Mouse (Mus musculus) thymus, postnatal 25 days (tissue): Measurements from ENCODE around the gene Dkc1.
A peak's percentile ranks its signal among the peaks of the same experiment; 100 is the strongest.

Experiments used
- DNase-seq: peaks from one replicate; pipeline ENCODE4 v3.0.0; 2022

The Dkc1 gene

DNA sequence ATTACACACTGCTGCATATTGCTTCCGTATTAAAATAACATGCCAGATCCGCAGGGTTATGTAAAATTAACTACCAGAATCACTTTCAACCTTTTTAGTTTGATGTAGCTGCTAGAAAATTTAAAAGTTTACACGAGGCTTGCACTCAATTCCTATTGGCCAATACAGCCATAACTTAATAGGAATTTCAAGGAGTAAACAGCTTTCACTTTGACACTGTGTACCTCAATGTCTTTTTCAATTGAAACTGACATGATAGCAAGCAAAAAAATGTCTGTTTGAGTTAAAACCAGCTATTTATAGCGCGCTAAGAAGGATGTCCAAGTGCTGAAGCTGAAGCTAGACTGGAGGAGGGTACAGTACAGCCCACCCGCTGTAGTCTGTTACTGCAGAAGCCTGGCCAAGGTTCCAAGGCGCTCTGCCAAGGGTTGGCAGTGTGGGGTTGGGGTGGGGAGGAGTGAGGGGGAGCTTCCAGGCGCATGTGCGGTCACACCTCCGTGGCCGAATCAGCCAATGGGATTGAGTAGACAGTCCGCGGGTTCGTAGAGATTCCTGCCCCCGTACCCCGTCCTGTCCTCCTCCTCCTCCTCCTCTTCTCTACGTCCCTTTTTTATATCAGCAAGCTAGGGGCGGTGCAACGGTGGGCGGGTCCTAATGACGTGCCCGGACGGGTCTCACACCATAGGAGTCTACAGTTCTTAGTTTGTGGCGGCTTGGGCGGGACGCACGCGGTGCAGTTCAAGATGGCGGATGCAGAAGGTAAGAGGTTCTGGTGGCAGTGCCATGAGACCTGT is at the start of gene Dkc1:
TSS of gene Dkc1 (plus strand) at position 486 of the 794 bp plus-strand sequence.
- peak; percentile 93 for DNase-seq

DNA sequence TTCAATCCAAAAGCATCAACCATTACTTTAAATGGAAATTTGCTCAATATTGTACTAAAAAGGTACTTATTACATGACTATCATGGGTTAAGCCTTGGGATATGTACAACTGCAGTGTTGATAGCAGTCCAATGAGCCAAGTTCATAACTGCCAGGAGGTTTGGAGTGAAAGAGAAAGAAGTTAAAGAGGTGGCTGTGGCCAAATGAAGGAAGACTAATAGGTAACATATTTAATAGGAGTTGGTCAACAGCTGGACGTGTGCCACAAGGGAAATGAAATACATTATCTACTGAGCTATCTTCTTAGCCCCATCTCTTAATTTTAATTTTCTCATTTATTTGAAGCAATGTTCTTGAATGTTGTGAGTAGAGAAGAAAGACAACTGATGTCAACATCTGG is 49.7 kb upstream of the Dkc1 start:
- no peak for DNase-seq

DNA sequence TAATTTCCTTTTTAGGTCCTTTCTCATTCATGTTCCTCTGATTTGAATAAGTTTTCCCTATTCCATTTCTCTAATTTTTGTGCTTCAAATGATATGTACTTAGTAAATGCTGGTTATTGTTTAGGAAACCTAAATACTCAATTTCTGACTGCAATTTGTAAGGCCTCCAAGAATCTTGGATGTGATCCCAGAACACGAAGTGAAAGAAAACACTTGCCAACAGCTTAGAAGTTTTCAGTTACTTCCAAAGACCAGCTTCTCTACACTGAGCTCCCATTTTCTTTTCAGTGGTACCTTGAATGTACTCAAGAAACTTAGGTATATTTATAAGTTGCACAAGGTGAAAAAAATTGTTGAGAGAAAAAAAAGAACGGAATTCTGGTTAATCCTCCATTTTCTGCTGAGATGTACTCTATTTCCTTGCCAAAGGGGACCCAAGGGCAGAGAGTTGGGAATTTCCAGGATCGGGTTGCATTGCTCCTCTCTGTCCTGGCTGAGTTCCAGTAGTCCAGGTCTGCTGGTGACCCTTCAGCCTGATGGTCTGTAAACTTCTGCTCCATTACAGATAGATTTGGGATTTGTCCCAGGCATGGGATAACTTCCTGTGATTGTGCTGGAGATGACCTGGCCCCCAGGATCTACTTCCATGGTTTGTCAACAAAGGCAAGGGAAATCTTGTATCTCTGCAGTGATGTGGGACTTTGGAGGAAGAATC is 48.6 kb upstream of the Dkc1 start:
- DNase-seq: no peak

DNA sequence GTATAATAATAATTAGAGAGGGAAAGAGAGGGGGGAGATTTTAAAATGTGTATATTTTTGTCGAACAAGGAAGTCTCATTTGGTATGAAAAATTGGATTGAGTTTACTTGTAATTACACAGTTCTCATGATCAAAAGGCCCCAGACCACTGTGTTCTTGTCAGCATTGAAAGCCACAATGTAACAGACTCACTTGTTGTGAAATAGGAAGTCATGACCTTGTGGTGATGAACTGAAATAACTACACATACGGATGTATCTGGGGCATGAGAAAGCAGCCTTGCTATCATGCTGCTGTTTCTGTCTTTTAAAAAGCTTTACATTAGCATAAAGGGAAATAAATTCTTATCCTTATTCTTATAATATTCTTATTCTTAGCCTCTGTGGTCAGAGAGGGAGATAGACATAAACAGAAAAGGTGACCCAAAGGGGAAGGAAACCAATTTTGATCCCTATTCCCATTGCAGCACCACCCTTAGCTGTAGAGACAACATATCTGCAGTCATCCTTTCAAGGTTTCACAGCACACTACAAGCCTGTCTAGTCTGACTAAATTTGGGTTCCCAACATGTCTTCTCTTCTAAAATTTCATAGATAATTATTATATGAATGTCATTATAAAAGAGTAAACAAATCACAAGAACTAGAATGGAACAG is 39.4 kb upstream of the Dkc1 start:
- DNase-seq: no peak

DNA sequence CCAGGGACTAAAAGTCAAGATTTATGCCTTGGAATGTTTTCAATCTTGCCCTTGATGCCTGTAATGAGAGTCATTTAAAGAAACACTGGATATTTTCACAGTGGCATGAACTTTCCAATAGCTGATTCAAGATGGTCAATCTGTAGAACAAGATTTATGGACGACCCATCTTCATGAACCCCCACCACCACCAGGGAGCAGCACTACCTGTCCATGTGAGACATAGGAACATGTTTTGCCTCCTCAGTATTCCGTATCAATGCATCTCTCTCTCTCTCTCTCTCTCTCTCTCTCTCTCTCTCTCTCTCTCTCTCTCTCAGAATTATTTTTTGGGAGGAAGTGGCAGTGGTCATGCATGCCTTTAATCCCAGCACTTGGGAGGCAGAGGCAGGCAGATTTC is 13.3 kb upstream of the Dkc1 start:
- DNase-seq: peak; percentile 18

DNA sequence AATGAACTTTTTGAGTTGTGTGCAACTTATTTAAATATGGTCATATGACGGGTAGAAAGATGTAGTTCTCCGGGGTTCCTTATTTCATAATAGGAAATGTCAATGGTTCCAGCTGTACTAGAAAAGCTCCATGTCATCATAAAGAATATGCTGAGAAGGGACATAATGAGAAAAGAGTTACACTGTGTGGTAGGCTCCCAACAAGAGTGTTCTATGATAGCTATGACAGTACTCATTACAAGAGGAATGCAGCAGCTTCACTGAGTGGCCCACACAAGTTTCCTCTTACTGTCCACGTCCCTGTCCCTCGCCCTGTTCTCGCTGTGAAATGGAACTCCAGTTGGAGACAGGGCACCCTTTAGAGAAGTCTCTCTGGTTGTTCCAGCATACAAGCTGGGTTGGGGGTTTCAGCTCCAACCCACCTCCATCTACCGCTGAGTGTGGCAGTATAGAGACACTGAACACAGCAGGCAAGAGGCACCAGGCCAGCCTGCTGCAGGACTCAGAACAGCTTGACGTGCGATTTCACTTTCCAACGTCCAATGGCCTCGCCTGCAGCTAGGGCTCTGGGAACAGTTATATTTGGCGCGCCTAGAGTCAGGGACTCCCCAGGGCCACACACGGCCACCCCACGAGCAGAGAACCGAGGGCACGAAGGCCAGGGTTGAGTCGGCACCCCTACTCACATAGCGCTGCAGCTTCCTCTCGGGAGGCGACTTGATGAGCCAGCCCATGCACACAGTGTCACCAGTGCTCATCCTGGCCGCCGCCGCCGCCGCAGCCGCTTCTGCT is 11.5 kb upstream of the Dkc1 start:
- DNase-seq: no peak

DNA sequence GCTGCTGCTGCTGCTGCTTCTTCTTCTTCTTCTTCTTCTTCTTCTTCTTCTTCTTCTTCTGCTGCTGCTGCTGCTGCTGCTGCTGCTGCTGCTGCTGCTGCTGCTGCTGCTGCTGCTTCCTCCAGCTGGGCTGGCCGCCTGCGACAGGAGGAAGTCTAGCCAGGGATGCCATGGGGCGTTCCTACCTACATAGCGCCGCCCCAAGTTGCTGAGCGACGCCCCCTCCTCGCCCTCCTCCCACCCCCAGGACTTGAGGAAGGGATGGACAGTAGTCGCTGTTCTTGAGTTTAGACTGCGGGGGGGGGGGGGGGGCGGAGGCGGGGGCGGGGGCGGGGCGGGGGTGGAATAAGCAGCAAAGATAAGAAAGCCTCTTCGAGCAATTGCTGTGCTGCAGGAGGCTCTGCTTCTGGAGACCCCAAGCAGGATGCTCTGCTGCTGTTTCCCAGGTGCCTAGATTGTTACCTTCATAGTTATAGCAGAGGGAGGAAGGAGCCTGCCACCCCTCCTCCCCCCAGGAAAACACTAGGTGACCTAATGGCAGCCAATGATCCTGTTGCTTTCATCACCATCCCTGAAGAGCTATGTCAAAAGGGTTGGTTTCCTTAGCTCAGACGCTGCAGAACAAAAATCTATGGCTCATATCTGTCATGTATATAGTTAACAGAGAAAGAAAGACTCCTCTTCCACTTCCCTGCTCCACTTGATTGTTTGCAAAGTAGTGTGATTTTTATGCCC is 10.7 kb upstream of the Dkc1 start, which contains the start of gene Gab3:
TSS of gene Gab3 (minus strand) at position 685 of the 735 bp plus-strand sequence.
- peak; percentile 65 for DNase-seq

DNA sequence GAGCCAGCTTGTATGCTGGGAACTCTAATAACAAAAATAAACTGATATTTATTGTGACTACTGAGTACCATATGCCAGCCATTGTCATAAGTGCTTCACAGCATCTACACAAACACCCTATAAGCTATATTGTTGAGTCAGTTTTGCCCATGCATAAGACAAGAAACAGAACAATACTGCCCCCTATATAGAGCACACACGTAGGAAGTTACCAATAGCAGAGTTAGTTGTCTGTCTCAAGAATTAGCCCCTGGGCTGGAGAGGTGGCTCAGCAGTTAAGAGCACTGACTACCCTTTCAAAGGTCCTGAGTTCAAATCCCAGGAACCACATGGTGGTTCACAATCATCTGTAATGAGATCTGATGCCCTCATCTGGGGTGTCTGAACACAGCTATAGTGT is 10.0 kb upstream of the Dkc1 start:
- DNase-seq: no peak

DNA sequence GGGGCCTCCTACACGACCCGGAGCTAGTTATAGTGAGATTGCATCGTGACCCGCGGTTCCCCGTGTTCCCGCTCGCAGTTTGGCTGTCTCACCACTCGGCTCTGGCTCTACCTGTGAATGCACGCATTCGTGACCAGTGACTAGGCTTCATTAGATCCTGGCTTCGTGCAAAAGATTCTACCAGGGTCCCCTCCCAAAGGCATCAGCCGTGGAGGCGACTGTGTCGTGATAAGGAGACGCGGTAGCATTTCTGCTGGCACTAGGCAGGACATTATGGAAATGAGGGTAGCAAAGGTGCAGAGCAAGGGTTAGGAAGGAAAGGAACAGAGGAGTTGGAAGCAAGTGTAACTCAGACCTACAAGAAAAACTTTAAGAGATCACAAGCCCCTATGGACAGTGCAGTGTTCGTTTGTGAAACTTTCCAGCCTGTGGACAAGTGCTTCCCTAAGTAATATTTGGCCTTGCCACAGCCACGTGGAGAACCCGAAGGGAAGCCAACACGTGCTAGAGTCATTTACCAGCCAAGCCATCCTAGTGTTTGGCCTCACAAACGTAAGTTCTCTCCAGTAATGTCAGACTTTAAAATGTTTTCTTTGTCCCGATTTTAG is 613 bp downstream of the Dkc1 start:
- DNase-seq: no peak

DNA sequence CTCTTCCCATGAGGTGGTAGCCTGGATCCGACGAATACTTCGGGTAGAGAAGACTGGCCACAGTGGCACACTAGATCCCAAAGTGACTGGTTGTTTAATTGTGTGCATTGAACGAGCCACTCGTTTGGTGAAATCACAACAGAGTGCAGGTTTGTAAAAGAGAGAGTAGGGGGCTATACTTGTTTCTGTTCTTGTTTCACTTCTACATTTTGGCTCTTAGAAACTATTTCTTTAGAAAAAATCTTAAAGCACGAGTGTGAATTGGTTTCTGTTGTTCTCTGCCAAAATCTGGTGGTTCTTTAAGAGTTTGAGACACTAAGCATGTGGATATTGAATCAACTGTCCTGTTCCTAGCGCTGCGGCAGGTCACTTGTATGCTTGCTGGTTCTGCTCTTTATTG is 3.1 kb downstream of the Dkc1 start:
- no peak for DNase-seq

DNA sequence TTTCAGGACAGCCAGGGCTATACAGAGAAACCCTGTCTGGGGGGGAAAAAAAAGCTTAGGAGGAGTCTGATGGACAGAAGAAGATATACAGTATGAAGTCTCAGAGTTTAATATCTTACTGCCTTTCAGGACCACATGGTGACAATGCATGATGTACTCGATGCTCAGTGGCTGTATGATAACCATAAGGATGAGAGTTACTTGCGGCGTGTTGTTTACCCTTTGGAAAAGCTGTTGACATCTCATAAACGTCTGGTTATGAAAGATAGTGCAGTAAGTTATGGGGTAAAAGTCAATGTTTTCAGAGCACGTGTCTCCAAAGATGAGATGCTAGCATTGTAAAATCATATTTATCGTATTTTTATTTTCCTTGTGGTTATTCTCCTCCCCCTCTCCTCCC is 6.6 kb downstream of the Dkc1 start:
- DNase-seq: no peak

DNA sequence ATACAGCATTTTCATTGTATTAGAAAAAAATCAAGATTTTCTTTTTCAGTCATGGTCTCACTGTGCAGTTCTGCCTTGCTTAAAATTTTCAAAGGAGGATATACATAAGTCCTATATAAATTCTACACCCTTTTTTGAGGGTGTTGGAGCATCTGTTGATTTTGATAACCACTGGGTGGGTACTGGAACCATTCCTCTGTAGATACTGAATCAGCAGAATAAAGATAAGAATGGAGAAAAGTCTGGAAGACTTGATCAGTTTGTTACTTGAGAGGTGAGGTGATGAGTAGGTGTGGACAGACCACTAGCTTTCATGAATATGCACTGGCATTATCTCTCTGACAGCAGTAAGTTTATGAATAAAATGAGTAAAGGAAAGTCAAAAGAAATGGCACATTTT is 19.9 kb downstream of the Dkc1 start:
- no peak for DNase-seq

DNA sequence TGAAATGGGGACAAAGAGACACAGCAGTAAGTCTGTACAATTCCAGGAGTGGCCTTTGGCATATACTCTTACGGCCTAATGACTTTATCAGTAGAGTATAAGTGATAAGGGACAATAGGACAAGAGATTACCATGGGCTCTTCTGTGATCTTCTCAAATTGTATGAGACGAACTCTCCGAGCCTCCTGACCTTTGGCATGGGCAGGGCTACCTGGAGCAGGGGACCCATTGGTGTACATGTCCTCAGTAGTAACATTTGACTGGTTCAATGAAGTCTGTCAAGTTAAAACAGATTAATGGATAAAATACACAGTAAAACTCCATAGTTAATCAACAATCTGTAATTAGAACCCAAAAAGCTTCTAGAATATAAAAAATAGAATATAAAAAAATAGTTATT is 30.0 kb downstream of the Dkc1 start:
- DNase-seq: no peak

DNA sequence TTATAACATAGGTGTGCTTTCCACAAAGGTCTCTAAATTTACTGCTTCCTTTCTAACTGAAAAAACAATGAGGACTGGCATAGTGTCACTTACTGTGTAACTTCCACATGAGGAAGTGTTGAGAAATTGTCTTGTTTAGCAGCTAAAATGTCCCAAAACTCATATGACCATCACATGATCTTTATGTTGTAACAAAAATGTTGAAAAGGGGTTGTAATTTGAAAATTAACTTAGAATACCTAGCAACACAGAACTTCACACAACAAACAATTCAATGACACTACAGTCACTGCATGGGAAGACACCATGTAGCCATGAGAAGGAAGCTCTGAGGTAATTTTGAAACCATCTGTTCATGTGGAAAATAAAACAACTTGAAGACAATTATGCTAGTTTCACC is 31.2 kb downstream of the Dkc1 start:
- DNase-seq: no peak

DNA sequence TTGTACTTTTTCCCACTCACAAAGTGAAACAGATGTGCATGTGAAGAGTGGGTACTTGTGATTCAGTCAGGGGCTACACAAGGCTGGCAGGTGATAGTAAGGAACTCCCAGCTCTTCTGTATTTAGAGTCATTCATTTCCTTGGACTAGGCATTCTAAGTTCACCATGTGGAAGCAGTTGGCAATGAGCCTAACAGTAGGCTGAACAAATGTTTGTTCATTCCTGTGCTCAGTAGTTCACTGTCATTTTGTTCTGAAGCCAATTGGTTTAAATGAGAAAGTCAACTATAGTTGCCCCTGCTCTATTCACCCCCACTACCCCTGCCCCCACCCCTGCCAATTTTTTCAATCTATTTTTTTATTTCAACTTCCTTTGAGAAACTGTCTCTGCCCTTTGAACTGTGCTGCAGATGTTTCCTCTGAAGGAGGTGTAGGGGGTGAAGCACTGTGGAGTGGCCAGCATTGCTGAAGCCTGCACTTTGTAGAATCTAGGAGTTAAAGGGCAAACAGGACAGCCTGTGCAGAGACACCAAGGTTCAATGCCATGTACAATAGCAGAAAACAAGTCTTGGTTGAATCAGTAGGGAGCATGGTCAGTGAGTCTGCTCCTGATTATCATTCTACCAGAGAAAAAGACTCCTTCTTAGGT is 32.8 kb downstream of the Dkc1 start:
- DNase-seq: peak; percentile 23

DNA sequence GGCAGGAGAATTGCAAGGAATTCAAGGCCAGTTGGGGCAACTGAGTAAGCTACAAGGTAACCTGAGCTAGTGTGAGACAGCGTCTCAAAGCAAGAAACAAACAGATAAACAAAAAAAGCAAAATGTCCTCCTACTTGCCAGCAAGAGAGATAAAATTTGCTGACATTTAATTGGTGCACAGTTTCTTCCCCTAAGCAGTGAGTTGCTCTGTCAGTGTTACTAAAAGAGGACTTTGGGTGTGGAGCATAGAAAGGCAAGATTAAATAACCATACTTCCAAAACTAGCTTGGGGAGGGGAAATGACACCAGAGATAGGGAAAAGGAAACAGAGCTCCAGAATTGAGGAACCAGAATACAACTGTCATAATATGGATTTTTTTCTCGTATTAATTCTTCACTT is 33.8 kb downstream of the Dkc1 start:
- DNase-seq: peak; percentile 2

DNA sequence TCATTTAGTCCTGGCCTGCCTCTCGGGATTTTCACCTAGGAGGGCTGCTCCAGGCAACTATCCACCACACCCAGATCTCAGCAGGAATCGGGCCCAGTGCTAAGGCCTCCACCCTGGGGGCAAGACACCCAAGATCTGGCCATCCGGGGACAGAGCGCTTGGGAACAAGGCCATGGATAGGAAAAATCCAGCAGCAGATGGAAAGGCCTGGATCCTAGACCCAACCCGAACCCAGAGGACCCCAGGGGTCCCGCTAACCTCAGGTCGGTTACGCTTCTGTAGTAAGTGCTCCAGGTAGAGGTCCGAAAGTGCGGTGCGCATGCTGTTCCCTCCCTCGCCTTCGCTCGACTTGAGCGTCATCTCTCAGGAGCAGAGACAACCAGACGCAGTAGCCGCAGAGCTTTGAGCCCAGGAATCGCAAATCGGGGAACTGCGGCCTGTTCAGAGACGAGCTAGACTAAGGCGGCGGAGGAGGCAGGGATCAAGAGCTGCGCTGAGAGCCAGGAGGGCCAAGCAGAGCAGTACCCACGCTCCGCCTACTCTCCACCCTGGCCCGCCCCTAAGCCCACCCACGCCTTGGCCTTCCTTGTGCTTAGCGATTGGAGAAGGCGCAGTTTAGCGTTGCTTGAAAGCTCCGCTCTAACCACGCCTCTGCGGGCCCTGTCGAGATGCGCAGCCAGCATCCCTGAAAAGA is 35.0 kb downstream of the Dkc1 start, which contains the start of gene Mpp1:
TSS of gene Mpp1 (minus strand) at position 550 of the 694 bp plus-strand sequence.
- peak; percentile 79 for DNase-seq

DNA sequence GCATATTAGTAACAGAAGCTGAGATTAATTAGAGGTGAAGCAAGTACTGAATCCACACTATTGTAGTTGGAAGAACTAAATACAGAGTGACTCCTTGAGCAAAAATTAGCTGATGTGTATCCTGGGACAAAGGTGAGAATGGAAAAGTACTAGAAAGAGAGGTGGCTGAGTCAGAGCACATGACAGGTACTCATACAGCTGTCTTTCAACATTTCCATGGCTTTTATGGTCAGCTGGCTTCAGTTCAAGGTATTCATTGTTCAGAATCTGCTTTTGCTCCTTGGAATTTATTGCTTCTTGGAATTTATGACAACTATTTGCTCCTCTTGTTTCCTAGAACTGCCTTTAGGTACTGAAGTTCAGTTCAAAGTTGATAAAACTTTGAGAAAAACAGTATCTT is 41.3 kb downstream of the Dkc1 start:
- DNase-seq: no peak

DNA sequence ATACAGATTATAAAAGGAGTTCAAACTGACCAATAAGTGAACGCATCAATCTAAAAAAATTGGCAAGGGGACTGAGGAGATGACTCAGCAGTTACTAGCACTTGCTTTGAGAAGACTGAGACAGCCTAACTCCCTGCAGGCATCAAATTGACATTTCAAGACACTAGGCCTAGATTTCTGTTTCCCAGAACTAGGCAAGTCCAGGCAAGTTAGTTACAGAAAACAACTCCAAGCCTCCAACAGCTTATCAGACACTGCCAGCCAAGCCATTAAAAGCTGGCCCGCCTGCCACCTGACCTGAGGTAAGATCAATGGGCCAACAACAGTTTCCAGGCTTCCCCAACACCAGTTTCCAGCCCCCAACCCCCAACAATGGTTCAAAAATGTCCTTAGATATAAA is 42.1 kb downstream of the Dkc1 start:
- no peak for DNase-seq

DNA sequence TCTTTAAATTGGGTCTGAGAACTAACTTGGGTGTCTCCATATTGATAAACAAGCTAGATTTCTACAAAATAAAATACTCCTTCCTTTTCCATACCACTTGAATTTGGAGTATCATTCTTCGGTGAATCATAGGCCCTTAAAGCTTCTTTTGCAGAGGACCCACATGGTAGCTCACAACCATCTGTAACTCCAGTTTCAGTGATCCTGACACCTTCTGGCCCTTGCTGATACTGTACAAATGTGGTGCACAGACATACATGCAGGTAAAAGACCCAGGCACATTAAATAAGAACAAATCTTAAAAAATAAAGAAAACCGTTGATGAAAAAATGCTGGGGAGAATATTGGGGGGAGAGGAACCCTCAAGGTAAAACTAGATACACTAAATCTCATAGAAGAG is 42.5 kb downstream of the Dkc1 start:
- no peak for DNase-seq

DNA sequence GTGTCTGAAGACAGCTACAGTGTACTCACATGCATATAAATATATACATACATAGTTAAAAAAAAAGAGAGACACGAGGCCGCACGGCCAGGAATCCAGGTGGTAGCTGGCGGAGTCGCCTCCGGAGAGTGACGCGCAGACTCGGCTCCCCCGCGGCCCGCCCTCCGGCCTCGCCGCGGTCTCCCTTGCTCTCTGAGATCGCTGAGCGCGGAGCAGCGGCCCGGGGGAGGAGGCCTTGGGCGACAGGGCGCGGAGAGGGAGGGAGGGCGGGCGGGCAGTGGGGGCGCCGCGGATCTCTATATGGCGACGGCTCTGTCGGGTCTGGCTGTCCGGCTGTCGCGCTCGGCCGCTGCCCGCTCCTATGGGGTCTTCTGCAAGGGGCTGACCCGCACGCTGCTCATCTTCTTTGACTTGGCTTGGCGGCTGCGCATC is 47.5 kb downstream of the Dkc1 start:
- DNase-seq: peak; percentile 37
